Mouse (Mus musculus): ENCODE measurements around the gene Smarcal1.

GRCm38 (mm10) chr1:72595686-72596085 is 12.6 kb downstream of the Smarcal1 start:
- TF ChIP-seq JUND (IDR thresholded peaks at IDR 0.05; ENCODE audit: low read depth, low read length) (no peak), EP300 (IDR thresholded peaks at IDR 0.05; ENCODE audit: low read depth in 1 of 2, low read length in 2 of 2) (no peak), GABPA (IDR thresholded peaks at IDR 0.05; ENCODE audit: low read depth, low read length) (no peak), USF1 (IDR thresholded peaks at IDR 0.05; ENCODE audit: low read depth, low read length) (no peak), ZKSCAN1 (IDR thresholded peaks at IDR 0.05; ENCODE audit: low read depth, low read length) (no peak), CHD1 (IDR thresholded peaks at IDR 0.05; ENCODE audit: low read depth, low read length) (no peak), MXI1 (IDR thresholded peaks at IDR 0.05; ENCODE audit: low read depth, low read length) (no peak), CTCF (IDR thresholded peaks at IDR 0.05 in 2 of 3, conservative IDR thresholded peaks at IDR 0.05 in 1 of 3; ENCODE audit: control insufficient read depth in 1 of 3, insufficient read depth in 1 of 3, low read depth in 2 of 3, low read length in 3 of 3, poor library complexity in 1 of 3, severe bottlenecking in 1 of 3) (no peak), POLR2AphosphoS5 (IDR thresholded peaks at IDR 0.05; ENCODE audit: borderline replicate concordance, low read depth, low read length) (no peak), RAD21 (IDR thresholded peaks at IDR 0.05; ENCODE audit: low read depth, low read length) (no peak), POLR2AphosphoS2 (IDR thresholded peaks at IDR 0.05; ENCODE audit: low read length) (no peak), TBP (IDR thresholded peaks at IDR 0.05; ENCODE audit: low read depth, low read length) (no peak), NRF1 (IDR thresholded peaks at IDR 0.05; ENCODE audit: insufficient read depth, low read depth, low read length, poor library complexity, severe bottlenecking) (no peak), POLR2A (IDR thresholded peaks at IDR 0.05; ENCODE audit: control insufficient read depth in 1 of 2, insufficient read depth in 1 of 2, low read depth in 1 of 2, low read length in 2 of 2, poor library complexity in 1 of 2) (no peak)
